Comparison of ENCODE assay signal across 23 mouse cellular contexts in the genomic region with DNA sequence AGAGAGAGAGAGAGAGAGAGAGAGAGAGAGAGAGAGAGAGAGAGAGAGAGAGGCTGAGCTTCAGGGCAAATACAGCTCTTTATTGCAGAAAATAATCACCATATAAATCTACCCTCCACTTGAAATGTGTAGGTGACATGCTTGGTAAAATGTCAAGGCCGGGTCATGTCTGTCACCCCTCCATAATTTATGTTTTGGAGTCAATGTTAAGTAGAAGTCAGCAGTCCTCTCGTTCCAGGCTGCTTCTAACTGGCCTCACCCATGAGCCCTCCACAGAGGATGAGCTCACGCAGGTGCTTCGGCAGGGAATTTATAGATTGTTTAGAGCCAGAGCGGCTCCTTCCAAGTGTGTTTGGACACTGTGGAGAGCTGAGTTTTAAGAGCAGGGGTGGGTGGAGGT.
"Had no signal": no experiment of that assay in that cellular context is flagged by ENCODE, and none has a peak within 500 bp of the region (broad histone marks: within the 10 kb centered on the region; RNA-seq: fewer than 3 reads in every experiment).

No protein-coding gene starts in this region.

- H3K27ac ChIP-seq: left cerebral cortex, adult 2 months; limb, embryonic 12.5 days; limb, embryonic 15.5 days; liver, embryonic 14.5 days; midbrain, embryonic 12.5 days; neural tube, embryonic 13.5 days; stomach, embryonic 15.5 days had no signal

- H3K36me3 ChIP-seq: limb, embryonic 12.5 days; limb, embryonic 15.5 days; midbrain, embryonic 12.5 days; neural tube, embryonic 13.5 days; stomach, embryonic 15.5 days had no signal

- H3K9ac ChIP-seq: limb, embryonic 12.5 days; limb, embryonic 15.5 days; liver, embryonic 14.5 days; liver, postnatal 0 days; lung, embryonic 14.5 days; midbrain, embryonic 12.5 days; neural tube, embryonic 13.5 days; stomach, embryonic 15.5 days had no signal

- ATAC-seq: liver, postnatal 0 days; midbrain, embryonic 16.5 days had no signal

- H3K9me3 ChIP-seq: limb, embryonic 12.5 days; limb, embryonic 15.5 days; megakaryocyte, embryonic 14.5 days; midbrain, embryonic 12.5 days; neural tube, embryonic 13.5 days; stomach, embryonic 15.5 days had no signal

- H3K4me2 ChIP-seq: limb, embryonic 12.5 days; limb, embryonic 15.5 days; liver, embryonic 11.5 days; lung, embryonic 14.5 days; midbrain, embryonic 12.5 days; neural tube, embryonic 13.5 days; stomach, embryonic 15.5 days had no signal

- H3K4me3 ChIP-seq: left cerebral cortex, adult 2 months; limb, embryonic 12.5 days; limb, embryonic 15.5 days; megakaryocyte, embryonic 14.5 days; midbrain, embryonic 12.5 days; myocyte; neural tube, embryonic 13.5 days; stomach, embryonic 15.5 days had no signal

- DNase-seq: kidney, adult 8-10 months; kidney, postnatal 10 days; kidney, postnatal 36 days; layer of hippocampus, postnatal 36 days; liver, postnatal 0 days; lung, embryonic 14.5 days; lung, postnatal 10 days; lung, postnatal 36 days; retina, postnatal 1 day; right cerebral cortex, postnatal 25 days; spleen, adult 18-20 months; thymus, postnatal 36 days had no signal

- H3K27me3 ChIP-seq: limb, embryonic 12.5 days; stomach, embryonic 15.5 days had no signal
